Mouse (Mus musculus) A20 (cell line): ENCODE measurements at regions not wholly inside any gene's neighbourhood (a gene's known extent, or its start where the extent isn't known, plus 50 kb on each side); places are given as distances from the start of the nearest gene placed in this dataset.
"Not testable (repeated sequence)": the region's sequence is repeated elsewhere in the genome, so short reads cannot be mapped to it uniquely, and the experiment has no call there.

Experiments
- DNase-seq: peaks from one replicate; pipeline ENCODE4 v3.0.0-alpha.2; 2011; ENCODE audit warnings: low read depth, low spot score

GRCm38 (mm10) chr10:56994969-56995368 lies 491.2 kb upstream of the Hsf2 start:
- DNase-seq = no peak

- peak; percentile 76 for DNase-seq
Observed at GRCm38 (mm10) chr10:57000892-57001722, 485.1 kb upstream of the Hsf2 start.

GRCm38 (mm10) chr10:57001723-57002110 lies 484.5 kb upstream of the Hsf2 start:
- DNase-seq = no peak

- no peak for DNase-seq
Observed at GRCm38 (mm10) chr10:57037641-57038040, 448.5 kb upstream of the Hsf2 start.

- DNase-seq = peak; percentile 10
Observed at GRCm38 (mm10) chr10:57040201-57040600, 446.0 kb upstream of the Hsf2 start.

- DNase-seq = no peak
Observed at GRCm38 (mm10) chr10:57046021-57046420, 440.2 kb upstream of the Hsf2 start.

- no peak for DNase-seq
Observed at GRCm38 (mm10) chr10:57046891-57047290, 439.3 kb upstream of the Hsf2 start.

- no peak for DNase-seq
Observed at GRCm38 (mm10) chr10:57047719-57048118, 438.5 kb upstream of the Hsf2 start.

GRCm38 (mm10) chr10:57053375-57053774 lies 432.8 kb upstream of the Hsf2 start:
- DNase-seq = not testable (repeated sequence)

GRCm38 (mm10) chr10:57090131-57090530 lies 396.1 kb upstream of the Hsf2 start:
- DNase-seq = no peak

- DNase-seq = no peak
Observed at GRCm38 (mm10) chr10:57095920-57096319, 390.3 kb upstream of the Hsf2 start.

- DNase-seq = no peak
Observed at GRCm38 (mm10) chr10:57113359-57113758, 372.8 kb upstream of the Hsf2 start.

- DNase-seq = no peak
Observed at GRCm38 (mm10) chr10:57114696-57115271, 371.4 kb upstream of the Hsf2 start.

GRCm38 (mm10) chr10:57121514-57121913 lies 364.7 kb upstream of the Hsf2 start:
- no peak for DNase-seq

GRCm38 (mm10) chr10:57127185-57127584 lies 359.0 kb upstream of the Hsf2 start:
- DNase-seq = no peak

GRCm38 (mm10) chr10:57156426-57156825 lies 329.8 kb upstream of the Hsf2 start:
- DNase-seq = no peak

GRCm38 (mm10) chr10:57156912-57157311 lies 329.3 kb upstream of the Hsf2 start:
- no peak for DNase-seq

GRCm38 (mm10) chr10:57160546-57160945 lies 325.6 kb upstream of the Hsf2 start:
- DNase-seq = no peak

GRCm38 (mm10) chr10:57163359-57163758 lies 322.8 kb upstream of the Hsf2 start:
- DNase-seq = no peak

- peak; percentile 2 for DNase-seq
Observed at GRCm38 (mm10) chr10:57183560-57183959, 302.6 kb upstream of the Hsf2 start.

- DNase-seq = no peak
Observed at GRCm38 (mm10) chr10:57210701-57211100, 275.5 kb upstream of the Hsf2 start.

- DNase-seq = no peak
Observed at GRCm38 (mm10) chr10:57231117-57231516, 255.1 kb upstream of the Hsf2 start.

- no peak for DNase-seq
Observed at GRCm38 (mm10) chr10:57281220-57281619, 205.0 kb upstream of the Hsf2 start.
